Mouse (Mus musculus): ENCODE measurements around the gene Isca2. TPM values are rescaled to one million over a fixed set of nuclear protein-coding genes. Genes with fewer than 3 reads are reported as not detected.

Isca2 gene
- polyA plus RNA-seq, 1 experiment: 19.9 TPM

GRCm38 (mm10) chr12:84806010-84806409 lies 33.0 kb downstream of the Isca2 start:
- Histone ChIP-seq H3K27ac (ENCODE audit: insufficient read depth, low read depth, low read length) (peak overlapping the region; percentile 61; the same call in 1 of the 2 replicates), H3K4me1 (ENCODE audit: control insufficient read depth, insufficient read depth, insufficient read length, low read length) (peaks cover 13% of the 10 kb centered on the region), H3K4me3 (ENCODE audit: low read depth, low read length) (no peak overlapping the region), H3K27me3 (ENCODE audit: control insufficient read depth, insufficient read depth, low read length) (no peaks in the 10 kb centered on the region), H3K36me3 (ENCODE audit: control insufficient read depth, insufficient read depth, low read length) (no peaks in the 10 kb centered on the region)
- TF ChIP-seq CTCF (IDR thresholded peaks at IDR 0.05; ENCODE audit: extremely low read depth, insufficient read length, insufficient replicate concordance, low read depth, low read length) (no peak), POLR2A (IDR thresholded peaks at IDR 0.05; ENCODE audit: low read depth, low read length) (no peak)
- WGBS: 14% methylated on average over 1 of the region's 1 CpGs

GRCm38 (mm10) chr12:84806726-84807125 lies 33.7 kb downstream of the Isca2 start:
- Histone ChIP-seq H3K36me3 (ENCODE audit: control insufficient read depth, insufficient read depth, low read length) (no peaks in the 10 kb centered on the region), H3K27me3 (ENCODE audit: control insufficient read depth, insufficient read depth, low read length) (no peaks in the 10 kb centered on the region), H3K27ac (ENCODE audit: insufficient read depth, low read depth, low read length) (no peak overlapping the region), H3K4me1 (ENCODE audit: control insufficient read depth, insufficient read depth, insufficient read length, low read length) (peaks cover 13% of the 10 kb centered on the region), H3K4me3 (ENCODE audit: low read depth, low read length) (no peak overlapping the region)
- TF ChIP-seq POLR2A (IDR thresholded peaks at IDR 0.05; ENCODE audit: low read depth, low read length) (no peak), CTCF (IDR thresholded peaks at IDR 0.05; ENCODE audit: extremely low read depth, insufficient read length, insufficient replicate concordance, low read depth, low read length) (no peak)
- WGBS: 36% methylated on average over 5 of the region's 5 CpGs

GRCm38 (mm10) chr12:84807351-84807750 lies 34.3 kb downstream of the Isca2 start:
- Histone ChIP-seq H3K4me3 (ENCODE audit: low read depth, low read length) (no peak overlapping the region), H3K27me3 (ENCODE audit: control insufficient read depth, insufficient read depth, low read length) (no peaks in the 10 kb centered on the region), H3K27ac (ENCODE audit: insufficient read depth, low read depth, low read length) (no peak overlapping the region), H3K36me3 (ENCODE audit: control insufficient read depth, insufficient read depth, low read length) (no peaks in the 10 kb centered on the region), H3K4me1 (ENCODE audit: control insufficient read depth, insufficient read depth, insufficient read length, low read length) (peaks cover 13% of the 10 kb centered on the region)
- 82% methylated on average over 13 of the region's 13 CpGs for WGBS
- TF ChIP-seq CTCF (IDR thresholded peaks at IDR 0.05; ENCODE audit: extremely low read depth, insufficient read length, insufficient replicate concordance, low read depth, low read length) (no peak), POLR2A (IDR thresholded peaks at IDR 0.05; ENCODE audit: low read depth, low read length) (no peak)

GRCm38 (mm10) chr12:84809033-84809432 lies 36.0 kb downstream of the Isca2 start:
- H3K4me3 ChIP-seq (ENCODE audit: low read depth, low read length): no peak overlapping the region
- WGBS: 73% methylated on average over 6 of the region's 6 CpGs
- peaks cover 13% of the 10 kb centered on the region for H3K4me1 ChIP-seq (ENCODE audit: control insufficient read depth, insufficient read depth, insufficient read length, low read length)
- TF ChIP-seq POLR2A (IDR thresholded peaks at IDR 0.05; ENCODE audit: low read depth, low read length) (no peak), CTCF (IDR thresholded peaks at IDR 0.05; ENCODE audit: extremely low read depth, insufficient read length, insufficient replicate concordance, low read depth, low read length) (no peak)
- no peaks in the 10 kb centered on the region for H3K36me3 ChIP-seq (ENCODE audit: control insufficient read depth, insufficient read depth, low read length)
- no peak overlapping the region for H3K27ac ChIP-seq (ENCODE audit: insufficient read depth, low read depth, low read length)
- no peaks in the 10 kb centered on the region for H3K27me3 ChIP-seq (ENCODE audit: control insufficient read depth, insufficient read depth, low read length)

GRCm38 (mm10) chr12:84810810-84811209 lies 37.8 kb downstream of the Isca2 start:
- 70% methylated on average over 1 of the region's 1 CpGs for WGBS
- Histone ChIP-seq H3K36me3 (ENCODE audit: control insufficient read depth, insufficient read depth, low read length) (no peaks in the 10 kb centered on the region), H3K27ac (ENCODE audit: insufficient read depth, low read depth, low read length) (no peak overlapping the region), H3K4me1 (ENCODE audit: control insufficient read depth, insufficient read depth, insufficient read length, low read length) (peaks cover 5% of the 10 kb centered on the region), H3K27me3 (ENCODE audit: control insufficient read depth, insufficient read depth, low read length) (no peaks in the 10 kb centered on the region), H3K4me3 (ENCODE audit: low read depth, low read length) (no peak overlapping the region)
- no peak for TF ChIP-seq POLR2A (IDR thresholded peaks at IDR 0.05; ENCODE audit: low read depth, low read length)
- no peak for TF ChIP-seq CTCF (IDR thresholded peaks at IDR 0.05; ENCODE audit: extremely low read depth, insufficient read length, insufficient replicate concordance, low read depth, low read length)

- Histone ChIP-seq H3K27ac (ENCODE audit: insufficient read depth, low read depth, low read length) (no peak overlapping the region), H3K36me3 (ENCODE audit: control insufficient read depth, insufficient read depth, low read length) (no peaks in the 10 kb centered on the region), H3K27me3 (ENCODE audit: control insufficient read depth, insufficient read depth, low read length) (no peaks in the 10 kb centered on the region), H3K4me3 (ENCODE audit: low read depth, low read length) (no peak overlapping the region), H3K4me1 (ENCODE audit: control insufficient read depth, insufficient read depth, insufficient read length, low read length) (no peaks in the 10 kb centered on the region)
- no peak for TF ChIP-seq CTCF (IDR thresholded peaks at IDR 0.05; ENCODE audit: extremely low read depth, insufficient read length, insufficient replicate concordance, low read depth, low read length)
- 73% methylated on average over 4 of the region's 4 CpGs for WGBS
These were observed 38.5 kb downstream of the Isca2 start for GRCm38 (mm10) chr12:84811510-84811909.

- TF ChIP-seq CTCF (IDR thresholded peaks at IDR 0.05; ENCODE audit: extremely low read depth, insufficient read length, insufficient replicate concordance, low read depth, low read length) (no peak), POLR2A (IDR thresholded peaks at IDR 0.05; ENCODE audit: low read depth, low read length) (no peak)
- no peaks in the 10 kb centered on the region for H3K36me3 ChIP-seq (ENCODE audit: control insufficient read depth, insufficient read depth, low read length)
- WGBS: 75% methylated on average over 3 of the region's 3 CpGs
These were observed 39.0 kb downstream of the Isca2 start for GRCm38 (mm10) chr12:84812004-84812403.

GRCm38 (mm10) chr12:84813773-84814172 lies 40.7 kb downstream of the Isca2 start:
- no peak overlapping the region for H3K27ac ChIP-seq (ENCODE audit: insufficient read depth, low read depth, low read length)
- no peak for TF ChIP-seq CTCF (IDR thresholded peaks at IDR 0.05; ENCODE audit: extremely low read depth, insufficient read length, insufficient replicate concordance, low read depth, low read length)
- TF ChIP-seq POLR2A (IDR thresholded peaks at IDR 0.05; ENCODE audit: low read depth, low read length): no peak
- no peaks in the 10 kb centered on the region for H3K4me1 ChIP-seq (ENCODE audit: control insufficient read depth, insufficient read depth, insufficient read length, low read length)
- H3K36me3 ChIP-seq (ENCODE audit: control insufficient read depth, insufficient read depth, low read length): no peaks in the 10 kb centered on the region
- no peak overlapping the region for H3K4me3 ChIP-seq (ENCODE audit: low read depth, low read length)
- WGBS: 70% methylated on average over 7 of the region's 7 CpGs
- no peaks in the 10 kb centered on the region for H3K27me3 ChIP-seq (ENCODE audit: control insufficient read depth, insufficient read depth, low read length)

More at GRCm38 (mm10) chr12:84812004-84812403, 39.0 kb downstream of the Isca2 start:
- H3K27me3 ChIP-seq (ENCODE audit: control insufficient read depth, insufficient read depth, low read length): no peaks in the 10 kb centered on the region
- no peak overlapping the region for H3K4me3 ChIP-seq (ENCODE audit: low read depth, low read length)
- H3K27ac ChIP-seq (ENCODE audit: insufficient read depth, low read depth, low read length): no peak overlapping the region
- no peaks in the 10 kb centered on the region for H3K4me1 ChIP-seq (ENCODE audit: control insufficient read depth, insufficient read depth, insufficient read length, low read length)

Data from small intestine, adult 2 months (tissue).